Mouse (Mus musculus) hindbrain, postnatal 0 days (tissue): ENCODE measurements at regions not wholly inside any gene's neighbourhood (a gene's known extent, or its start where the extent isn't known, plus 50 kb on each side); places are given as distances from the start of the nearest gene placed in this dataset.

Experiments
- ATAC-seq: fragments of 200-750 bp; cut with Nextera tagmentation; 2 replicates; pipeline ENCODE4 v1.8.0; 2017; ENCODE audit warnings: mild to moderate bottlenecking, moderate TSS enrichment, moderate library complexity
- DNase-seq: peaks from one replicate; pipeline ENCODE4 v3.0.0-alpha.2; 2015; ENCODE audit warnings: low spot score
- H3K27ac ChIP-seq: fragments of 300-500 bp; sonication (generic); 2 replicates; pipeline ENCODE4 v1.5.1; 2014; ENCODE audit warnings: mild to moderate bottlenecking
- H3K27me3 ChIP-seq: fragments of 300-500 bp; sonication (generic); 2 replicates; pipeline ENCODE4 v1.6.1; 2014; ENCODE audit warnings: low read length, mixed read lengths; ENCODE audit not compliant: insufficient read depth
- H3K36me3 ChIP-seq: fragments of 300-500 bp; sonication (generic); 2 replicates; pipeline ENCODE4 v1.6.1; 2014; ENCODE audit warnings: low read length, mixed read lengths; ENCODE audit not compliant: insufficient read depth
- H3K4me1 ChIP-seq: fragments of 300-500 bp; sonication (generic); 2 replicates; pipeline ENCODE4 v1.6.1; 2014; ENCODE audit warnings: antibody characterized with exemption, low read length, mixed read lengths; ENCODE audit not compliant: insufficient read depth
- H3K4me2 ChIP-seq: fragments of 300-500 bp; sonication (generic); 2 replicates; pipeline ENCODE4 v1.6.1; 2014; ENCODE audit warnings: low read depth, mild to moderate bottlenecking, low read length, moderate library complexity, mixed read lengths
- H3K4me3 ChIP-seq: fragments of 300-500 bp; sonication (generic); 2 replicates; pipeline ENCODE4 v1.5.1; 2014; ENCODE audit warnings: low read length
- H3K9ac ChIP-seq: fragments of 300-500 bp; sonication (generic); replicated peaks from 2 replicates; pipeline ENCODE4 v1.6.1; 2014; ENCODE audit warnings: mild to moderate bottlenecking, low read length, moderate library complexity, mixed read lengths
- H3K9me3 ChIP-seq: fragments of 300-500 bp; sonication (generic); 2 replicates; pipeline ENCODE4 v1.6.1; 2016; ENCODE audit warnings: low read length, mixed read lengths
- CTCF ChIP-seq: IDR thresholded peaks from 2 replicates; pipeline ENCODE4 v1.5.1; 2016; ENCODE audit warnings: antibody characterized with exemption, control low read depth, low read depth
- WGBS: fragments of 180-500 bp; shearing (Covaris S2); extraction: QIAGEN DNeasy Blood & Tissue Kit; methylation state at CpG from one replicate; pipeline ENCODE4 v1.1.7; 2014; 5-methylcytosine and 5-hydroxymethylcytosine counted together

DNA sequence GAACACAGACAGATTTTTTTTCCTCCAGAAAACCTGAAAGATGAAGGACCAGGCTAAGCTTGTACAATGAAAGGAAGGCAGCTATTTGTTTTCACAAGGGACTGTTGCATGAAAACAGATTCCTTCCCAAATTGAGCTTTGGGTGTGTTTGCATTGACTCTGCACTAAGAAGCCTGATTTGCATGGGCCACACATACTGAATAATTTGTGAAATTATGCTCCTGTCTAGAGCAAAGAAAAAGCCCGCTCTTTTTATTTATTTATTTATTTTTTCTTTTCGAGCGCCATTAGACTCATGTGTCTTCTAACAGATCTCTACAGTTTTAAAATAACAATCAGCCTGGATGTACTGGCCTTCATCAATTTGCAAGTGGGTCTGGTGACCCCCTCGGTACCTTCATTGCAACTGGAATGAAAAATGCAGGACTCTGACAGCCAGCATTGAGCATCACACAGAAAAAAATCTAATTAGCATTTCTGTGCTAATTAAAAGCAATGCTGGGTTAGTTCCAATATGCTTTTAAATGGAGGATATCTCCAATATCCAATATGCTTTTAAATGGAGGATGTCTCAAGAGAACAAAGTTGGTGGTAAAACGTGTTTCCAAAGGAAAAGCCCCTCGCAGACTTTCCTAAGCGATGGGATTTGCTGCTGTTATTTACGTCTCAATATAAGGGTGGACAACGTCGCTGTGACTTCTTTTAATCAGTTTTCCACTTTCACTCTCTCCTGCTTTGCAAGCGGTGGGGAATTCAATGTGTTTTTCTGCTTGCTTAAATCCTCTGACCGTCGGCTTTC lies 166.3 kb downstream of the Nedd1 start:
- WGBS = 13% methylated on average over 13 of the region's 13 CpGs
- H3K4me2 ChIP-seq = peak overlapping the region; percentile 44
- no peak for ATAC-seq
- H3K4me1 ChIP-seq = no peaks in the 10 kb centered on the region
- 0 out of 2 replicates have a peak overlapping the region, but pooled peaks have one; percentile 29 for H3K27ac ChIP-seq
- no peaks in the 10 kb centered on the region for H3K27me3 ChIP-seq
- no peak overlapping the region for H3K4me3 ChIP-seq
- H3K9me3 ChIP-seq = no peaks in the 10 kb centered on the region
- TF ChIP-seq CTCF = no peak
- H3K9ac ChIP-seq = no peak overlapping the region
- peak; percentile 14 for DNase-seq
- no peaks in the 10 kb centered on the region for H3K36me3 ChIP-seq

GRCm38 (mm10) chr10:92553966-92554365 lies 168.3 kb downstream of the Nedd1 start:
- Histone ChIP-seq H3K4me2 (no peak overlapping the region), H3K27me3 (no peaks in the 10 kb centered on the region), H3K4me1 (no peaks in the 10 kb centered on the region), H3K9me3 (no peaks in the 10 kb centered on the region), H3K36me3 (no peaks in the 10 kb centered on the region), H3K4me3 (no peak overlapping the region), H3K27ac (no peak overlapping the region), H3K9ac (no peak overlapping the region)
- ATAC-seq (no peak), DNase-seq (no peak)
- no peak for TF ChIP-seq CTCF
- WGBS = 64% methylated on average over 3 of the region's 3 CpGs

DNA sequence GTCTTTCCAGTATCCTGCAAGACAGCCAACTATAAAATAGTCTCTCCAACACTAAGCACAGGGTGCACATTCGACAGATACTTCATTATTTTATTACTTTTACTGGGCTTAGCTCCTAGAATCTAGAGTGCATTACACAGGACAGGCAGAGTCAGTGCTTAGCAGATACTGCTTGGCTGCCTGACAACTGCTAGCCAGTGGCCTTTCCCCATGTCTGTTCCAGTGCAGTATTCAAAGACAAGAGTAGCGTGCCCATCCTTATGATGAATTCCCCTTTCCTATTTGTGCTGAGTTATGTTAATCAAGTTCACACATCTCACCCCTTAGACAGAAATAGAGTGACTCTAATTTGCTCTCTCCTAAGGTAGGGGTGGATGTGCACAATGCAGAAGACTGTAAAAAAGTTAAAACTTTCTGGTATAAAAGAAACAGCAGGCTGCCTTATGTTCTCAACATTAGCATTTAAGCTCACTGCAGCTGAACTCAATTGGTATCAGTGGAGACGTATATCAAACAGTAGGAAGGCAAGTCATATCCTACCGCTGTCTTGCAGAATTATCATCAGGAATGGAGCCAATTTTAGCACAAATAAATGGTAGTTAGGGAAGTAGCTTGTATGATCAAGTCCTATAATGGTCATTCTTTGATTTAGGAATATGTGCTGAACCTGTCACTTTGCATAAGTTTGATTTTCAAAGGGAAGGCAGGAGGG lies 173.2 kb downstream of the Nedd1 start:
- no peaks in the 10 kb centered on the region for H3K27me3 ChIP-seq

GRCm38 (mm10) chr10:92538433-92538832 lies 183.8 kb downstream of the Nedd1 start:
- H3K4me3 ChIP-seq = no peak overlapping the region
- no peak overlapping the region for H3K27ac ChIP-seq
- no peak for TF ChIP-seq CTCF
- H3K9me3 ChIP-seq = no peaks in the 10 kb centered on the region
- H3K4me1 ChIP-seq = no peaks in the 10 kb centered on the region
- H3K9ac ChIP-seq = no peak overlapping the region
- no peaks in the 10 kb centered on the region for H3K36me3 ChIP-seq
- no peak overlapping the region for H3K4me2 ChIP-seq
- ATAC-seq = no peak
- H3K27me3 ChIP-seq = no peaks in the 10 kb centered on the region
- WGBS = 88% methylated on average over 4 of the region's 4 CpGs
- DNase-seq = no peak

More for the DNA sequence above, 173.2 kb downstream of the Nedd1 start:
- Histone ChIP-seq H3K9ac (no peak overlapping the region), H3K4me3 (no peak overlapping the region), H3K27ac (no peak overlapping the region), H3K4me2 (no peak overlapping the region), H3K36me3 (no peaks in the 10 kb centered on the region), H3K4me1 (no peaks in the 10 kb centered on the region), H3K9me3 (no peaks in the 10 kb centered on the region)
- no peak for TF ChIP-seq CTCF
- WGBS = 30% methylated on average over 4 of the region's 4 CpGs
- ATAC-seq (no peak), DNase-seq (peak; percentile 40)

- 0 out of 2 replicates have a peak, but pooled peaks cover 3% of the 10 kb centered on the region for H3K4me1 ChIP-seq
- H3K27ac ChIP-seq = no peak overlapping the region
- TF ChIP-seq CTCF = no peak
- ATAC-seq (no peak), DNase-seq (no peak)
- H3K4me2 ChIP-seq = no peak overlapping the region
- H3K9ac ChIP-seq = no peak overlapping the region
- H3K27me3 ChIP-seq = no peaks in the 10 kb centered on the region
- H3K9me3 ChIP-seq = no peaks in the 10 kb centered on the region
- H3K4me3 ChIP-seq = no peak overlapping the region
- no peaks in the 10 kb centered on the region for H3K36me3 ChIP-seq
- 67% methylated on average over 5 of the region's 5 CpGs for WGBS
Measured at GRCm38 (mm10) chr10:92516886-92517285, 205.3 kb downstream of the Nedd1 start.

GRCm38 (mm10) chr10:92511769-92512168 lies 210.5 kb downstream of the Nedd1 start:
- WGBS = 69% methylated on average over 7 of the region's 7 CpGs
- no peak overlapping the region for H3K9ac ChIP-seq
- ATAC-seq = no peak
- no peaks in the 10 kb centered on the region for H3K9me3 ChIP-seq
- H3K27me3 ChIP-seq = no peaks in the 10 kb centered on the region
- H3K4me2 ChIP-seq = no peak overlapping the region
- H3K36me3 ChIP-seq = no peaks in the 10 kb centered on the region
- no peak overlapping the region for H3K4me3 ChIP-seq
- DNase-seq = no peak
- H3K4me1 ChIP-seq = no peaks in the 10 kb centered on the region
- no peak overlapping the region for H3K27ac ChIP-seq
- TF ChIP-seq CTCF = no peak

- Histone ChIP-seq H3K4me2 (no peak overlapping the region), H3K4me3 (no peak overlapping the region), H3K27ac (no peak overlapping the region), H3K9me3 (no peaks in the 10 kb centered on the region), H3K9ac (no peak overlapping the region), H3K36me3 (no peaks in the 10 kb centered on the region), H3K4me1 (no peaks in the 10 kb centered on the region), H3K27me3 (no peaks in the 10 kb centered on the region)
- WGBS = 94% methylated on average over 2 of the region's 2 CpGs
- TF ChIP-seq CTCF = no peak
- ATAC-seq = no peak
- no peak for DNase-seq
Measured at GRCm38 (mm10) chr10:92510677-92511076, 211.5 kb downstream of the Nedd1 start.
